Mouse (Mus musculus): ENCODE results near the gene Dusp18. TPM values are rescaled to one million over a fixed set of nuclear protein-coding genes. Genes with fewer than 3 reads are reported as not detected.
A peak's percentile ranks its signal among the peaks of the same experiment; 100 is the strongest.

Gene Dusp18
- polyA plus RNA-seq, 1 experiment from 2014 or later = 0.95 TPM

GRCm38 (mm10) chr11:3913316-3914108, 18.5 kb downstream of the Dusp18 start:
- Histone ChIP-seq H3K27me3 (replicated peaks) (peaks cover 52% of the 10 kb centered on the region), H3K36me3 (no peaks in the 10 kb centered on the region), H3K9ac (peak overlapping the region; percentile 55; the same call in 1 of the 2 replicates), H3K4me2 (peak overlapping the region; percentile 88), H3K27ac (peak overlapping the region; percentile 32; the same call in 1 of the 2 replicates), H3K4me3 (peak overlapping the region; percentile 57), H3K9me3 (replicated peaks) (no peaks in the 10 kb centered on the region), H3K4me1 (peaks cover 22% of the 10 kb centered on the region)
- WGBS (ENCODE audit: insufficient replicate concordance) = under 1% methylated on average over 65 of the region's 65 CpGs
- ATAC-seq = peak; percentile 82

- peak within 1 kb of the TSS; percentile 32; the same call in 1 of the 2 replicates for H3K27ac ChIP-seq
- peaks cover 52% of the 10 kb centered on the region for H3K27me3 ChIP-seq (replicated peaks)
- peak within 1 kb of the TSS; percentile 55; the same call in 1 of the 2 replicates for H3K9ac ChIP-seq
- under 1% methylated on average over 27 of the region's 28 CpGs for WGBS (ENCODE audit: insufficient replicate concordance)
- no peaks in the 10 kb centered on the region for H3K36me3 ChIP-seq
- peak within 1 kb of the TSS; percentile 88 for H3K4me2 ChIP-seq
- H3K9me3 ChIP-seq (replicated peaks) = no peaks in the 10 kb centered on the region
- peak; percentile 36 for ATAC-seq
- peaks cover 22% of the 10 kb centered on the region for H3K4me1 ChIP-seq
- peak within 1 kb of the TSS; percentile 57 for H3K4me3 ChIP-seq
These were observed 19.2 kb downstream of the Dusp18 start, which contains the start of gene Slc35e4 for GRCm38 (mm10) chr11:3914109-3914840. TSS of gene Slc35e4 (minus strand) at chr11:3914664.

- H3K4me2 ChIP-seq = no peak overlapping the region
- no peak for ATAC-seq
- no peak overlapping the region for H3K27ac ChIP-seq
- 39% methylated on average over 1 of the region's 1 CpGs for WGBS (ENCODE audit: insufficient replicate concordance)
- peaks cover 22% of the 10 kb centered on the region for H3K27me3 ChIP-seq (replicated peaks)
- H3K9me3 ChIP-seq (replicated peaks) = no peaks in the 10 kb centered on the region
- peaks cover 8% of the 10 kb centered on the region for H3K4me1 ChIP-seq
- H3K4me3 ChIP-seq = no peak overlapping the region
- no peak overlapping the region for H3K9ac ChIP-seq
- H3K36me3 ChIP-seq = 0 out of 2 replicates have a peak, but pooled peaks cover 6% of the 10 kb centered on the region
These were observed 23.7 kb downstream of the Dusp18 start for GRCm38 (mm10) chr11:3918738-3919137.

- ATAC-seq = no peak
These were observed 25.4 kb downstream of the Dusp18 start for GRCm38 (mm10) chr11:3920476-3920875.

GRCm38 (mm10) chr11:3921281-3921850, 26.3 kb downstream of the Dusp18 start:
- 29% methylated on average over 8 of the region's 8 CpGs for WGBS (ENCODE audit: insufficient replicate concordance)
- 0 out of 2 replicates have a peak, but pooled peaks cover 9% of the 10 kb centered on the region for H3K36me3 ChIP-seq

More at GRCm38 (mm10) chr11:3920476-3920875, 25.4 kb downstream of the Dusp18 start:
- H3K9ac ChIP-seq = no peak overlapping the region
- H3K36me3 ChIP-seq = 0 out of 2 replicates have a peak, but pooled peaks cover 6% of the 10 kb centered on the region
- no peak overlapping the region for H3K4me2 ChIP-seq
- WGBS (ENCODE audit: insufficient replicate concordance) = 73% methylated on average over 7 of the region's 7 CpGs
- no peak overlapping the region for H3K4me3 ChIP-seq
- no peaks in the 10 kb centered on the region for H3K4me1 ChIP-seq
- H3K27ac ChIP-seq = no peak overlapping the region
- H3K27me3 ChIP-seq (replicated peaks) = peaks cover 7% of the 10 kb centered on the region; the same call in 1 of the 2 replicates
- H3K9me3 ChIP-seq (replicated peaks) = no peaks in the 10 kb centered on the region

GRCm38 (mm10) chr11:3922115-3922514, 27.1 kb downstream of the Dusp18 start:
- H3K4me3 ChIP-seq = no peak overlapping the region
- H3K36me3 ChIP-seq = 0 out of 2 replicates have a peak, but pooled peaks cover 9% of the 10 kb centered on the region
- 82% methylated on average over 9 of the region's 9 CpGs for WGBS (ENCODE audit: insufficient replicate concordance)
- ATAC-seq = no peak
- no peaks in the 10 kb centered on the region for H3K4me1 ChIP-seq
- H3K27ac ChIP-seq = no peak overlapping the region
- H3K4me2 ChIP-seq = no peak overlapping the region
- H3K9ac ChIP-seq = no peak overlapping the region
- H3K27me3 ChIP-seq (replicated peaks) = no peaks in the 10 kb centered on the region
- no peaks in the 10 kb centered on the region for H3K9me3 ChIP-seq (replicated peaks)

More at GRCm38 (mm10) chr11:3921281-3921850, 26.3 kb downstream of the Dusp18 start:
- H3K4me1 ChIP-seq = no peaks in the 10 kb centered on the region
- no peaks in the 10 kb centered on the region for H3K9me3 ChIP-seq (replicated peaks)
- H3K4me3 ChIP-seq = no peak overlapping the region
- 0 out of 2 replicates have a peak, but pooled peaks cover 2% of the 10 kb centered on the region for H3K27me3 ChIP-seq (replicated peaks)
- H3K9ac ChIP-seq = no peak overlapping the region
- H3K4me2 ChIP-seq = no peak overlapping the region
- H3K27ac ChIP-seq = no peak overlapping the region
- peak; percentile 58; the same call in 1 of the 2 replicates for ATAC-seq

- H3K4me1 ChIP-seq = no peaks in the 10 kb centered on the region
- no peak overlapping the region for H3K9ac ChIP-seq
- H3K27ac ChIP-seq = no peak overlapping the region
- no peaks in the 10 kb centered on the region for H3K27me3 ChIP-seq (replicated peaks)
- H3K36me3 ChIP-seq = 0 out of 2 replicates have a peak, but pooled peaks cover 9% of the 10 kb centered on the region
- WGBS (ENCODE audit: insufficient replicate concordance) = 83% methylated on average over 6 of the region's 6 CpGs
- no peak overlapping the region for H3K4me3 ChIP-seq
- H3K9me3 ChIP-seq (replicated peaks) = no peaks in the 10 kb centered on the region
- ATAC-seq = no peak
- H3K4me2 ChIP-seq = no peak overlapping the region
These were observed 27.7 kb downstream of the Dusp18 start for GRCm38 (mm10) chr11:3922731-3923130.

GRCm38 (mm10) chr11:3925916-3926315, 30.9 kb downstream of the Dusp18 start:
- no peak overlapping the region for H3K4me3 ChIP-seq
- no peak for ATAC-seq
- 0 out of 2 replicates have a peak, but pooled peaks cover 9% of the 10 kb centered on the region for H3K36me3 ChIP-seq
- 78% methylated on average over 10 of the region's 10 CpGs for WGBS (ENCODE audit: insufficient replicate concordance)
- H3K27ac ChIP-seq = no peak overlapping the region
- no peak overlapping the region for H3K4me2 ChIP-seq
- no peaks in the 10 kb centered on the region for H3K9me3 ChIP-seq (replicated peaks)
- no peak overlapping the region for H3K9ac ChIP-seq
- peaks cover 9% of the 10 kb centered on the region for H3K4me1 ChIP-seq
- no peaks in the 10 kb centered on the region; the same call in 1 of the 2 replicates for H3K27me3 ChIP-seq (replicated peaks)

- no peak overlapping the region for H3K4me3 ChIP-seq
- ATAC-seq = no peak
- H3K9ac ChIP-seq = no peak overlapping the region
- H3K4me2 ChIP-seq = no peak overlapping the region
- H3K36me3 ChIP-seq = 0 out of 2 replicates have a peak, but pooled peaks cover 3% of the 10 kb centered on the region
- no peaks in the 10 kb centered on the region for H3K9me3 ChIP-seq (replicated peaks)
- no peak overlapping the region for H3K27ac ChIP-seq
- 32% methylated on average over 4 of the region's 4 CpGs for WGBS (ENCODE audit: insufficient replicate concordance)
- H3K4me1 ChIP-seq = peaks cover 28% of the 10 kb centered on the region
- H3K27me3 ChIP-seq (replicated peaks) = no peaks in the 10 kb centered on the region; the same call in 1 of the 2 replicates
These were observed 35.0 kb downstream of the Dusp18 start for GRCm38 (mm10) chr11:3930019-3930418.

GRCm38 (mm10) chr11:3930931-3931330, 35.9 kb downstream of the Dusp18 start:
- Histone ChIP-seq H3K9ac (peak overlapping the region; percentile 65), H3K27ac (no peak overlapping the region), H3K36me3 (0 out of 2 replicates have a peak, but pooled peaks cover under 1% of the 10 kb centered on the region), H3K9me3 (replicated peaks) (no peaks in the 10 kb centered on the region), H3K4me3 (peak overlapping the region; percentile 61), H3K4me1 (peaks cover 28% of the 10 kb centered on the region), H3K27me3 (replicated peaks) (no peaks in the 10 kb centered on the region; the same call in 1 of the 2 replicates), H3K4me2 (peak overlapping the region; percentile 78)
- ATAC-seq = no peak
- WGBS (ENCODE audit: insufficient replicate concordance) = 26% methylated on average over 6 of the region's 6 CpGs

GRCm38 (mm10) chr11:3931511-3932211, 36.6 kb downstream of the Dusp18 start, which contains the start of gene Tcn2:
TSS of gene Tcn2 (minus strand) at chr11:3932159.
- under 1% methylated on average over 26 of the region's 26 CpGs for WGBS (ENCODE audit: insufficient replicate concordance)
- H3K27me3 ChIP-seq (replicated peaks) = no peaks in the 10 kb centered on the region; the same call in 1 of the 2 replicates
- peak within 1 kb of the TSS; percentile 78 for H3K4me2 ChIP-seq
- peak within 1 kb of the TSS; percentile 65 for H3K9ac ChIP-seq
- no peaks in the 10 kb centered on the region for H3K36me3 ChIP-seq
- peak within 1 kb of the TSS; percentile 61 for H3K4me3 ChIP-seq
- peak; percentile 84 for ATAC-seq
- H3K9me3 ChIP-seq (replicated peaks) = no peaks in the 10 kb centered on the region
- peaks cover 28% of the 10 kb centered on the region for H3K4me1 ChIP-seq
- 0 out of 2 replicates have a peak within 1 kb of the TSS, but pooled peaks have one; percentile 18 for H3K27ac ChIP-seq

Measured in liver, embryonic 12.5 days (tissue).